Mouse (Mus musculus): ENCODE data around the gene Nr6a1. TPM values are rescaled to one million over a fixed set of nuclear protein-coding genes. Genes with fewer than 3 reads are reported as not detected.

The Nr6a1 gene
- total RNA-seq, 1 experiment, result 40.7 TPM

- Histone ChIP-seq H3K4me1 (ENCODE audit: control insufficient read depth in 2 of 2, insufficient read depth in 2 of 2, low read length in 2 of 2, poor library complexity in 1 of 2) (peaks cover 0 to 17% of the 10 kb centered on the region in 2 experiments; a peak in 1 of 4 replicates), H3K4me3 (ENCODE audit: insufficient read depth in 1 of 2, low read depth in 1 of 2, low read length in 2 of 2, poor library complexity in 1 of 2, severe bottlenecking in 1 of 2) (no peak overlapping the region), H3K27ac (ENCODE audit: insufficient read depth, low read depth, low read length, poor library complexity, severe bottlenecking) (no peak overlapping the region), H3K36me3 (ENCODE audit: control insufficient read depth, insufficient read depth, low read length, poor library complexity, severe bottlenecking) (no peaks in the 10 kb centered on the region), H3K9me3 (ENCODE audit: control insufficient read depth, insufficient read depth, low read depth, low read length) (no peaks in the 10 kb centered on the region), H3K9ac (ENCODE audit: insufficient read depth, low read depth, low read length, poor library complexity, severe bottlenecking) (no peak overlapping the region)
- in situ Hi-C loops (cut with MboI; ENCODE audit: low sequenced_read_pairs in 2 of 2, unreplicated experiment in 2 of 2), result no loop called here
- DNase-seq (ENCODE audit: low read depth, low spot score), result no peak
- no peak for TF ChIP-seq CHD2 (IDR thresholded peaks at IDR 0.05; ENCODE audit: low read depth, low read length)
- no peak for TF ChIP-seq ZC3H11A (IDR thresholded peaks at IDR 0.05; ENCODE audit: borderline replicate concordance, low read depth, low read length)
- no peak for TF ChIP-seq MAFK (IDR thresholded peaks at IDR 0.05; ENCODE audit: insufficient read depth, low read depth, low read length)
- TF ChIP-seq HCFC1 (IDR thresholded peaks at IDR 0.05; ENCODE audit: borderline replicate concordance, insufficient read depth, low read length), result no peak
- no peak for TF ChIP-seq ZNF384 (IDR thresholded peaks at IDR 0.05; ENCODE audit: low read depth, low read length)
These were observed 46.2 kb upstream of the Nr6a1 start for GRCm38 (mm10) chr2:38973701-38974100.

DNA sequence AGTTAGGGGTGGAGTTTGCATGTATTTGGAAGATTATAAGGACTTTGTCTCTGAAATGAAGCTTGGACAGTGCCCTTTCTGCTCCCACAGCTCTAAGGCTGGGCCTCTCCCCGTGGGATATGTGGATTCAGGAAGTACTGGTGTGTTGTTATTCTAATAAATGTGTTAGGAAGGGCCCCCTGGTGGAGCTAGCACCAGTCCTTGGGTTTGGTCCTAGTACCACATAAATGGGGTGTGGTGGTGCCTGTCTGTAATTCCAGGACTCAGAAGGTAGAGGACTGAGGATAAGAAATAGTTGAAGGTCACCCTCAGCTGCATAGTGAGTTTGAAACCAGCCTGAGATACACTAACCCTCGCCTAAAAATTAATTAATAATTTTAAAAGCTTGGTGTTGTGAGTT lies 45.7 kb upstream of the Nr6a1 start:
- no peak overlapping the region for H3K27ac ChIP-seq (ENCODE audit: insufficient read depth, low read depth, low read length, poor library complexity, severe bottlenecking)
- in situ Hi-C loops (cut with MboI; ENCODE audit: low sequenced_read_pairs in 2 of 2, unreplicated experiment in 2 of 2), result no loop called here

DNA sequence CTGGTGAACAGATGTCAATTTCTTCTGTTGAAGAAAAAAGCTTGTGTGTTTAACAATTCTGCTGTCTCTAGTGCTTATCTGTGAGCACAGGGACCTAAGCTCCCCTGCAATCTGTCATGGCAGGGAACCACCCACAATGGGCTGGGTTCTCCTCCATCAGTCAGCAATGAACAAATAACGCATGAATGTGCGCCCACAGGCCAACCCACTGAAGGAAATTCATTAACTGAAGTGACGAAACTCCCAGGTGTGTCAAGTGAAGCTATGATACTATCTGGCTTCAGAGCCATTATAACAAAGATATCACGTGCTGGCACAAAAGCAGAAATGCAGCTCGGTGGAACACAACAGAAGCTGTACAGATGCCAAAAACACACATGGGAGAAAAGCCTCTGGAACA lies 42.6 kb upstream of the Nr6a1 start:
- Histone ChIP-seq H3K36me3 (ENCODE audit: control insufficient read depth, insufficient read depth, low read length, poor library complexity, severe bottlenecking) (no peaks in the 10 kb centered on the region), H3K4me1 (ENCODE audit: control insufficient read depth in 2 of 2, insufficient read depth in 2 of 2, low read length in 2 of 2, poor library complexity in 1 of 2) (peaks cover 0 to 7% of the 10 kb centered on the region in 2 experiments; a peak in 1 of 4 replicates), H3K9me3 (ENCODE audit: control insufficient read depth, insufficient read depth, low read depth, low read length) (no peaks in the 10 kb centered on the region), H3K9ac (ENCODE audit: insufficient read depth, low read depth, low read length, poor library complexity, severe bottlenecking) (no peak overlapping the region), H3K27ac (ENCODE audit: insufficient read depth, low read depth, low read length, poor library complexity, severe bottlenecking) (no peak overlapping the region), H3K4me3 (ENCODE audit: insufficient read depth in 1 of 2, low read depth in 1 of 2, low read length in 2 of 2, poor library complexity in 1 of 2, severe bottlenecking in 1 of 2) (no peak overlapping the region)
- DNase-seq (ENCODE audit: low read depth, low spot score), result no peak
- in situ Hi-C loops (cut with MboI; ENCODE audit: low sequenced_read_pairs in 2 of 2, unreplicated experiment in 2 of 2), result no loop called here
- TF ChIP-seq ZNF384 (IDR thresholded peaks at IDR 0.05; ENCODE audit: low read depth, low read length) (no peak), ZC3H11A (IDR thresholded peaks at IDR 0.05; ENCODE audit: borderline replicate concordance, low read depth, low read length) (no peak), MAFK (IDR thresholded peaks at IDR 0.05; ENCODE audit: insufficient read depth, low read depth, low read length) (no peak), CHD2 (IDR thresholded peaks at IDR 0.05; ENCODE audit: low read depth, low read length) (no peak), HCFC1 (IDR thresholded peaks at IDR 0.05; ENCODE audit: borderline replicate concordance, insufficient read depth, low read length) (no peak)

More for the DNA sequence above, 45.7 kb upstream of the Nr6a1 start:
- no peak overlapping the region for H3K9ac ChIP-seq (ENCODE audit: insufficient read depth, low read depth, low read length, poor library complexity, severe bottlenecking)
- H3K4me3 ChIP-seq (ENCODE audit: insufficient read depth in 1 of 2, low read depth in 1 of 2, low read length in 2 of 2, poor library complexity in 1 of 2, severe bottlenecking in 1 of 2), result no peak overlapping the region
- TF ChIP-seq ZNF384 (IDR thresholded peaks at IDR 0.05; ENCODE audit: low read depth, low read length) (no peak), ZC3H11A (IDR thresholded peaks at IDR 0.05; ENCODE audit: borderline replicate concordance, low read depth, low read length) (no peak), HCFC1 (IDR thresholded peaks at IDR 0.05; ENCODE audit: borderline replicate concordance, insufficient read depth, low read length) (no peak), CHD2 (IDR thresholded peaks at IDR 0.05; ENCODE audit: low read depth, low read length) (no peak), MAFK (IDR thresholded peaks at IDR 0.05; ENCODE audit: insufficient read depth, low read depth, low read length) (no peak)
- H3K9me3 ChIP-seq (ENCODE audit: control insufficient read depth, insufficient read depth, low read depth, low read length), result no peaks in the 10 kb centered on the region
- H3K36me3 ChIP-seq (ENCODE audit: control insufficient read depth, insufficient read depth, low read length, poor library complexity, severe bottlenecking), result no peaks in the 10 kb centered on the region
- H3K4me1 ChIP-seq (ENCODE audit: control insufficient read depth in 2 of 2, insufficient read depth in 2 of 2, low read length in 2 of 2, poor library complexity in 1 of 2), result peaks cover 0 to 17% of the 10 kb centered on the region in 2 experiments; a peak in 1 of 4 replicates
- DNase-seq (ENCODE audit: low read depth, low spot score), result no peak

DNA sequence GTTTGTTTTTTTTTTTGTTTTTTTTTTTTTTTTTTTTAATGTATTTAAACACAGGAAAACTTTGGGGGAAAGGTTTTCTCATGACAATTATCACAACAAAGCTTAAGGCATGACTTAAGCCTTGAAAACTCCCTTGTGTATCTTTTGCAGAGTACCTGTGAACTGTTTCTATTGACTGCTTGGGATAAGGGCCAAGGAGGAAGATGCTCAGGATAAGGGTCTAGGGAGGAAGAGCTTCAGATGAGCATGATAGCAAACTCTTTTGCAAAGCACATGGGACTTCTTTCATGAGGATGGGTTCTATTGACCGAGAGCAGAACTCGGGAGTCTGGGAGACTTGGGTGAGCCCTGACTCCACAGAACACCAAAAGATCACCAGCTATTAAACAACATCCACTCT lies 42.2 kb upstream of the Nr6a1 start:
- H3K36me3 ChIP-seq (ENCODE audit: control insufficient read depth, insufficient read depth, low read length, poor library complexity, severe bottlenecking), result no peaks in the 10 kb centered on the region
- H3K27ac ChIP-seq (ENCODE audit: insufficient read depth, low read depth, low read length, poor library complexity, severe bottlenecking), result no peak overlapping the region
- DNase-seq (ENCODE audit: low read depth, low spot score), result no peak
- peaks cover 0 to 6% of the 10 kb centered on the region in 2 experiments; a peak in 1 of 4 replicates for H3K4me1 ChIP-seq (ENCODE audit: control insufficient read depth in 2 of 2, insufficient read depth in 2 of 2, low read length in 2 of 2, poor library complexity in 1 of 2)
- H3K9me3 ChIP-seq (ENCODE audit: control insufficient read depth, insufficient read depth, low read depth, low read length), result no peaks in the 10 kb centered on the region
- no peak overlapping the region for H3K9ac ChIP-seq (ENCODE audit: insufficient read depth, low read depth, low read length, poor library complexity, severe bottlenecking)
- in situ Hi-C loops (cut with MboI; ENCODE audit: low sequenced_read_pairs in 2 of 2, unreplicated experiment in 2 of 2), result no loop called here
- H3K4me3 ChIP-seq (ENCODE audit: insufficient read depth in 1 of 2, low read depth in 1 of 2, low read length in 2 of 2, poor library complexity in 1 of 2, severe bottlenecking in 1 of 2), result no peak overlapping the region
- TF ChIP-seq ZNF384 (IDR thresholded peaks at IDR 0.05; ENCODE audit: low read depth, low read length), result no peak
- no peak for TF ChIP-seq MAFK (IDR thresholded peaks at IDR 0.05; ENCODE audit: insufficient read depth, low read depth, low read length)
- no peak for TF ChIP-seq ZC3H11A (IDR thresholded peaks at IDR 0.05; ENCODE audit: borderline replicate concordance, low read depth, low read length)
- TF ChIP-seq HCFC1 (IDR thresholded peaks at IDR 0.05; ENCODE audit: borderline replicate concordance, insufficient read depth, low read length), result no peak
- no peak for TF ChIP-seq CHD2 (IDR thresholded peaks at IDR 0.05; ENCODE audit: low read depth, low read length)

DNA sequence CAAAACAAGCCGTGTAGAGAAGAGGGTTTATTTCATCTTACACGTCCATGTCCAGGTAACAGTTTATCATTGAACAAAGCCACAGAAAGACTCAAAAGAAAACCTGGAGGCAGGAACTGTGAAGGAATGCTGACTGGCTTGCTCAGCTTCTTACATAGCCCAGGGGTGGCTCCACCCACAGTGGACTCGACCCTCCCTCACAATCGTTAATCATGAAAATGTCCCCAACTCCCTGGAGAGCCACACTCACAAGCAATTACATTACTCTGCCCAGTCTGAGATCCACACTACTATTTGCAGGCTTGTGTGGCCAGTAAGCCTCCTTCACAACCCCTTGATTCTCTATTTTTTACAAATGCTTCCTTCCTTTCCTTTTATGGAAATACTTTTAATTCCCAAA lies 36.7 kb upstream of the Nr6a1 start:
- no peak overlapping the region for H3K27ac ChIP-seq (ENCODE audit: insufficient read depth, low read depth, low read length, poor library complexity, severe bottlenecking)
- TF ChIP-seq MAFK (IDR thresholded peaks at IDR 0.05; ENCODE audit: insufficient read depth, low read depth, low read length) (no peak), CHD2 (IDR thresholded peaks at IDR 0.05; ENCODE audit: low read depth, low read length) (no peak), ZC3H11A (IDR thresholded peaks at IDR 0.05; ENCODE audit: borderline replicate concordance, low read depth, low read length) (no peak), ZNF384 (IDR thresholded peaks at IDR 0.05; ENCODE audit: low read depth, low read length) (no peak), HCFC1 (IDR thresholded peaks at IDR 0.05; ENCODE audit: borderline replicate concordance, insufficient read depth, low read length) (no peak)
- H3K4me3 ChIP-seq (ENCODE audit: insufficient read depth in 1 of 2, low read depth in 1 of 2, low read length in 2 of 2, poor library complexity in 1 of 2, severe bottlenecking in 1 of 2), result no peak overlapping the region
- no peak overlapping the region for H3K9ac ChIP-seq (ENCODE audit: insufficient read depth, low read depth, low read length, poor library complexity, severe bottlenecking)
- DNase-seq (ENCODE audit: low read depth, low spot score), result no peak
- H3K4me1 ChIP-seq (ENCODE audit: control insufficient read depth in 2 of 2, insufficient read depth in 2 of 2, low read length in 2 of 2, poor library complexity in 1 of 2), result peaks cover 0 to 2% of the 10 kb centered on the region in 2 experiments; a peak in 1 of 4 replicates
- H3K36me3 ChIP-seq (ENCODE audit: control insufficient read depth, insufficient read depth, low read length, poor library complexity, severe bottlenecking), result no peaks in the 10 kb centered on the region
- in situ Hi-C loops (cut with MboI; ENCODE audit: low sequenced_read_pairs in 2 of 2, unreplicated experiment in 2 of 2), result no loop called here
- no peaks in the 10 kb centered on the region for H3K9me3 ChIP-seq (ENCODE audit: control insufficient read depth, insufficient read depth, low read depth, low read length)

All from ES-E14 (cell line).